Mouse (Mus musculus): ENCODE measurements at regions not wholly inside any gene's neighbourhood (a gene's known extent, or its start where the extent isn't known, plus 50 kb on each side); places are given as distances from the start of the nearest gene placed in this dataset.

GRCm38 (mm10) chr1:19458646-19459441 is 250.1 kb downstream of the Tfap2b start:
- TF ChIP-seq POLR2A (IDR thresholded peaks at IDR 0.05; ENCODE audit: borderline replicate concordance, extremely low read depth, insufficient read depth, insufficient read length, poor library complexity, severe bottlenecking) (no peak), CTCF (IDR thresholded peaks at IDR 0.05; ENCODE audit: borderline replicate concordance, extremely low read depth, insufficient read depth, insufficient read length) (no peak)
- no peak for DNase-seq (ENCODE audit: low read depth)

GRCm38 (mm10) chr1:19459876-19460275 is 251.2 kb downstream of the Tfap2b start:
- DNase-seq (ENCODE audit: low read depth) = no peak
- TF ChIP-seq POLR2A (IDR thresholded peaks at IDR 0.05; ENCODE audit: borderline replicate concordance, extremely low read depth, insufficient read depth, insufficient read length, poor library complexity, severe bottlenecking) (no peak), CTCF (IDR thresholded peaks at IDR 0.05; ENCODE audit: borderline replicate concordance, extremely low read depth, insufficient read depth, insufficient read length) (no peak)

- TF ChIP-seq POLR2A (IDR thresholded peaks at IDR 0.05; ENCODE audit: borderline replicate concordance, extremely low read depth, insufficient read depth, insufficient read length, poor library complexity, severe bottlenecking) = no peak
- TF ChIP-seq CTCF (IDR thresholded peaks at IDR 0.05; ENCODE audit: borderline replicate concordance, extremely low read depth, insufficient read depth, insufficient read length) = no peak
- DNase-seq (ENCODE audit: low read depth) = peak; percentile 20
Observed at GRCm38 (mm10) chr1:19473561-19473960, 264.8 kb downstream of the Tfap2b start.

All from brain, embryonic 14.5 days (tissue).